Mouse (Mus musculus): ENCODE measurements around the gene Zg16. TPM values are rescaled to one million over a fixed set of nuclear protein-coding genes. Genes with fewer than 3 reads are reported as not detected.

The Zg16 gene
- polyA plus RNA-seq, 1 experiment from 2014 or later, result not detected

DNA sequence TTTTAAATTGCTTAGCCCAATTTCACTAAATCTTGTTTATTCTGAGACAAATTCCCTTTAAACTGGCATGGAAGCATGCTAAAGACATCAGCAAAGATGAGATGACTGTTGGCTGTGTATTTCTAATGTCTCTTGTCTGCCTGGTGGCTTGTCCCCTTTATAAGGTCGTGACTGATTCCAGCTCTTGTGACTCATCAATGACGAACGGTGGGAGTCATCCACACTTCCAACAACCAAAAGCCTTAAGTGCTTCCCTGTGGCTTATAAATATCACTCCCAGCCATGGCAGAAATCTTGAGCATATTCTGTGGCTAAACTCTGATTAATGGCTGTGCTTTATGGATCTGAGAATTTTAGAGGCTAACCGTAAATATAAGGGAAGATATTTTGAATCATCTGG, 20.8 kb downstream of the Zg16 start:
- Histone ChIP-seq H3K4me3 (ENCODE audit: low read depth, low read length) (no peak overlapping the region), H3K36me3 (ENCODE audit: control insufficient read depth, insufficient read depth, low read length) (no peaks in the 10 kb centered on the region), H3K4me1 (ENCODE audit: control insufficient read depth, insufficient read depth, low read length) (no peaks in the 10 kb centered on the region), H3K9me3 (ENCODE audit: control insufficient read depth, low read length) (no peaks in the 10 kb centered on the region), H3K27me3 (ENCODE audit: control insufficient read depth, insufficient read depth, low read length) (no peaks in the 10 kb centered on the region), H3K27ac (ENCODE audit: low read depth, low read length) (no peak overlapping the region), H3K4me2 (ENCODE audit: low read depth) (no peak overlapping the region), H3K9ac (ENCODE audit: low read length) (no peak overlapping the region)
- 77% methylated on average over 4 of the region's 4 CpGs for WGBS
- no peak for ATAC-seq (ENCODE audit: insufficient read depth, low FRiP score, low TSS enrichment)
- no peak for DNase-seq (ENCODE audit: low spot score)

- Histone ChIP-seq H3K9ac (ENCODE audit: low read length) (no peak overlapping the region), H3K27me3 (ENCODE audit: control insufficient read depth, insufficient read depth, low read length) (no peaks in the 10 kb centered on the region), H3K4me3 (ENCODE audit: low read depth, low read length) (no peak overlapping the region), H3K27ac (ENCODE audit: low read depth, low read length) (no peak overlapping the region), H3K4me2 (ENCODE audit: low read depth) (no peak overlapping the region), H3K4me1 (ENCODE audit: control insufficient read depth, insufficient read depth, low read length) (no peaks in the 10 kb centered on the region), H3K9me3 (ENCODE audit: control insufficient read depth, low read length) (no peaks in the 10 kb centered on the region), H3K36me3 (ENCODE audit: control insufficient read depth, insufficient read depth, low read length) (no peaks in the 10 kb centered on the region)
- no peak for DNase-seq (ENCODE audit: low spot score)
- 86% methylated on average over 6 of the region's 6 CpGs for WGBS
- ATAC-seq (ENCODE audit: insufficient read depth, low FRiP score, low TSS enrichment), result no peak
These were observed 21.6 kb downstream of the Zg16 start for GRCm38 (mm10) chr7:127065538-127065937.

DNA sequence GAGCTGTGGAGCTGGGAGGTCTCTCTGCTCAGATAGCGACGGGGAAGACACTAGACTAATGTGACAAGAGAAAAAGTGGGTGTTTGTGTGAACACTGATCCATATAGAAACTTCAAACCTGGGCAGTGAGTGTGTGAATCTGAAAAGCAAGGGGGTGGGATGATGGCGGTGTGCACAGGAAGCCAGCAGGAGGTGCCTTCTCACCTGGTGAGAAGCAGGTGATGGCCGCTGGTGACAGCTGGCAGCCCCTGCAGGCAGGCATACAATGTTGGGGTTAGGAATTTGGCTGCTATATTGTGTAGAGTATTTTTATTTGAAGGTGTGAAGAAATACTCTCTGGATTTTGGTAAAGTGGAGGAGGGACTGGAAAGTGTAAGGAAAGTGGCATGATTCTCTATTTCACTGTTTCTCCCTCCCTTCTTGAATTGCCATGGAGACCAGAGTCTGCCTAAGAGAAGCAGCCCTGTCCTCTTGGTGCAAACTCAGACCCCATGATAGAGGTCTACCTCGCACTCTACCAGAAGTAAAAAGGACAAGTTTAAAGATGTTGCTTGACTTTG, 32.0 kb downstream of the Zg16 start:
- DNase-seq (ENCODE audit: low spot score) (no peak), ATAC-seq (ENCODE audit: insufficient read depth, low FRiP score, low TSS enrichment) (no peak)
- H3K9ac ChIP-seq (ENCODE audit: low read length), result no peak overlapping the region
- H3K4me3 ChIP-seq (ENCODE audit: low read depth, low read length), result no peak overlapping the region
- no peaks in the 10 kb centered on the region for H3K4me1 ChIP-seq (ENCODE audit: control insufficient read depth, insufficient read depth, low read length)
- H3K9me3 ChIP-seq (ENCODE audit: control insufficient read depth, low read length), result no peaks in the 10 kb centered on the region
- H3K27me3 ChIP-seq (ENCODE audit: control insufficient read depth, insufficient read depth, low read length), result no peaks in the 10 kb centered on the region
- H3K36me3 ChIP-seq (ENCODE audit: control insufficient read depth, insufficient read depth, low read length), result no peaks in the 10 kb centered on the region
- H3K27ac ChIP-seq (ENCODE audit: low read depth, low read length), result no peak overlapping the region
- WGBS, result 73% methylated on average over 5 of the region's 5 CpGs
- no peak overlapping the region for H3K4me2 ChIP-seq (ENCODE audit: low read depth)

DNA sequence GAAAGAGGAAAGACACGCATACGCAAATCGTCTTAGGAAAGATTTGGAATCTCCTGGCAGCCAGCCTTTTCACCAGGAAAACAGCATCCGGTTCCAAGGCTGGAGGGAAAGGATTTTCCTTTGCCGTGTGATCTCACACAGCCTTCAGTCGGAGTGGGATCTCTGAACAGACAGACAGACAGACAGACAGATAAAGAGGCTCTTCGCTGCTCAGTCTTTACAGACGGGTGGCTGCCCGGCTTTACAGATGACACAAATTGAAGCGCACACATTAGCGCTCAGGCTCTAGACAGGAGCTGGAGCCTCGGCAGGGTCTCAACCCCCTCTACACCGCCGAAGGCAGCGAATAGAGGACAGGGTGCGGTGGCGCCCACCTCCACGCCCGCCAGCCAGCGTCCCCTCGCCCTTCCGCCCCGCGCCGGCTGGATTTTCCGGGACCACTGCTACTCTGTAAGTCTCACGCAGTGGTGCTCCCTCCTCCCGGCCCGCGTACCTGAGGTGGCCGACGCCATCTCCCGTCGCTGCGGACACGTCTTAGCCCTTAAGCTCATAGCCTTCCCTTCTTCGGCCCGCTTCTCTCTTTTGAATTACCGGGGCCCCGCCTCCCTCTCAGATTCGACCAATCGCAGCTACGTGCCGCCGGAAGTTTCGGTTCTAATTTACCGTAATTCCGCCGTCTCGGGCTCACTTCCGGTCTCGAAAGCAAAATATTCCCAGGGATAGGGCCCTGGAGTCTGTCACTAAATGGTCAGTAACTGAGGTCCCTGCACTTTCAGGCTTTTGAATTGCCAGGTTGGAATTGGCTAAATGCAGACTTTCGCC, 45.1 kb downstream of the Zg16 start, which contains the start of gene Kif22:
Gene Kif22 (minus strand): TSS at position 621 of the 822 bp plus-strand sequence.
- Histone ChIP-seq H3K9ac (ENCODE audit: low read length) (peak within 1 kb of the TSS; percentile 81), H3K4me3 (ENCODE audit: low read depth, low read length) (peak within 1 kb of the TSS; percentile 94), H3K27ac (ENCODE audit: low read depth, low read length) (0 out of 2 replicates have a peak within 1 kb of the TSS, but pooled peaks have one; percentile 17), H3K4me2 (ENCODE audit: low read depth) (peak within 1 kb of the TSS; percentile 85), H3K27me3 (ENCODE audit: control insufficient read depth, insufficient read depth, low read length) (no peaks in the 10 kb centered on the region), H3K4me1 (ENCODE audit: control insufficient read depth, insufficient read depth, low read length) (peaks cover 4% of the 10 kb centered on the region; the same call in 1 of the 2 replicates), H3K36me3 (ENCODE audit: control insufficient read depth, insufficient read depth, low read length) (no peaks in the 10 kb centered on the region), H3K9me3 (ENCODE audit: control insufficient read depth, low read length) (no peaks in the 10 kb centered on the region)
- DNase-seq (ENCODE audit: low spot score) (peak; percentile 90), ATAC-seq (ENCODE audit: insufficient read depth, low FRiP score, low TSS enrichment) (peak; percentile 81)
- under 1% methylated on average over 53 of the region's 53 CpGs for WGBS

DNA sequence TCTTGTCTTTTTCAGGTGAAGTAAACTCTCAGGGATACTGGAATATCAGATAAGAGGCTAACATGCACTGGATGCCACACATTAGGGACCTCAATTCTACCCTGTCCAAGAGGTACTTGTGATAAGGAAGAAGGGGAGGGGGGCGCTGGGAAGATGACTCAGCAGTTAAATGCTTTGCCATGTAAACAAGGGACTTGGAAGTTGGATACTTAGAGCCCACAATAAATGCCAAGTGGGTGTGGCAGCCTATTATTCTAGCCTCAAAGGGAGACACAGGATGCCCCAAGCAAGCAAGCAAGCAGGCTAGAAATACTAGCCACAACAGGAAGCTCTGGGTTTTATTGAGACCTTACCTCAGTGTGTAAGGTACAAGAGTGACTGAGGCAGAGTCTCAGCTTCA, 55.9 kb downstream of the Zg16 start:
- no peak overlapping the region for H3K4me3 ChIP-seq (ENCODE audit: low read depth, low read length)
- H3K9ac ChIP-seq (ENCODE audit: low read length), result no peak overlapping the region
- peaks cover 7% of the 10 kb centered on the region for H3K4me1 ChIP-seq (ENCODE audit: control insufficient read depth, insufficient read depth, low read length)
- H3K36me3 ChIP-seq (ENCODE audit: control insufficient read depth, insufficient read depth, low read length), result peaks cover 27% of the 10 kb centered on the region
- 60% methylated on average over 1 of the region's 1 CpGs for WGBS
- no peaks in the 10 kb centered on the region for H3K27me3 ChIP-seq (ENCODE audit: control insufficient read depth, insufficient read depth, low read length)
- H3K27ac ChIP-seq (ENCODE audit: low read depth, low read length), result no peak overlapping the region
- no peak overlapping the region for H3K4me2 ChIP-seq (ENCODE audit: low read depth)
- no peaks in the 10 kb centered on the region for H3K9me3 ChIP-seq (ENCODE audit: control insufficient read depth, low read length)
- DNase-seq (ENCODE audit: low spot score) (no peak), ATAC-seq (ENCODE audit: insufficient read depth, low FRiP score, low TSS enrichment) (no peak)

DNA sequence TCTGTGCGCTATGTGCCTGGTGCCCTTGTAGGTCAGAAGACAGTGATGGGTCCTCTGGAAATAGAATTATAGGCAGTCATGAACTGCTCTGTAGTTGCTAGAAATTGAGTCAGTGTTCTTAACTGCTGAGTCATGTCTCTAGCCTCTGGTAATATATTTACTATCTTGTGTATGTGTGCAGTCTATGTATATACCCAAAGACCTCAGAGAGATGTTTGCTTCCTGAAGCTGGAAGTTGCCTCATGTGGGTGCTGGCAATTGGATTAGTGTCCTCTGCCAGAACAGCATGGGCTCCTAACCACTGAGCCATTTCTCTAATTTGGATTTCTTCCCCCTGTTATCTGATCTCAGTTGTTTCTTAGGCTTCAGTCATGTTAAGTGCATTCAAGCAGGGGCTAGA, 57.0 kb downstream of the Zg16 start:
- DNase-seq (ENCODE audit: low spot score) (no peak), ATAC-seq (ENCODE audit: insufficient read depth, low FRiP score, low TSS enrichment) (no peak)
- WGBS, result 100% methylated on average over 1 of the region's 1 CpGs
- Histone ChIP-seq H3K4me1 (ENCODE audit: control insufficient read depth, insufficient read depth, low read length) (peaks cover 7% of the 10 kb centered on the region), H3K4me3 (ENCODE audit: low read depth, low read length) (no peak overlapping the region), H3K4me2 (ENCODE audit: low read depth) (no peak overlapping the region), H3K9me3 (ENCODE audit: control insufficient read depth, low read length) (no peaks in the 10 kb centered on the region), H3K9ac (ENCODE audit: low read length) (no peak overlapping the region), H3K36me3 (ENCODE audit: control insufficient read depth, insufficient read depth, low read length) (peaks cover 27% of the 10 kb centered on the region), H3K27ac (ENCODE audit: low read depth, low read length) (no peak overlapping the region), H3K27me3 (ENCODE audit: control insufficient read depth, insufficient read depth, low read length) (no peaks in the 10 kb centered on the region)

DNA sequence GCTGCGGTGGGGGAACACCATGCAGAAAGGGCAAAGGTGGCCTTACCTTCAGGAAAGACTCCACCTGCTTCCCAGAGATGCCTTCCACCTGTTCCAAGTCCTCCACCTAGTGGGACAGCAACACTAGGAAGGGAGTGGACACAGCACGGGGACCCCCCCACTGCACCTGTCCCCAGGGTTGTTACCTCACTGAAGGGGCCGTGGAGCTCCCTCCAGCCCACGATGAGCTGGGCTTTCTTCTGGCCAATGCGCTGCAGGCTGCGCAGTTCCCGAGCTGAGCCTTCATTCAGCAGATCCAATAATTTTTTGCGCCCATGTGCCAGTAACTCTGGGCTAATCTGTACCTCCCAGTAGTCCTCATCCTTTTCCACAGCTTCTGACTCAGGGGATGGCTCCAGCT, 59.2 kb downstream of the Zg16 start:
- 78% methylated on average over 8 of the region's 8 CpGs for WGBS
- peaks cover 23% of the 10 kb centered on the region for H3K36me3 ChIP-seq (ENCODE audit: control insufficient read depth, insufficient read depth, low read length)
- no peaks in the 10 kb centered on the region for H3K27me3 ChIP-seq (ENCODE audit: control insufficient read depth, insufficient read depth, low read length)
- DNase-seq (ENCODE audit: low spot score) (no peak), ATAC-seq (ENCODE audit: insufficient read depth, low FRiP score, low TSS enrichment) (peak; percentile 5; the same call in 1 of the 2 replicates)
- peak overlapping the region; percentile 26 for H3K9ac ChIP-seq (ENCODE audit: low read length)
- H3K4me2 ChIP-seq (ENCODE audit: low read depth), result peak overlapping the region; percentile 42
- peak overlapping the region; percentile 63 for H3K27ac ChIP-seq (ENCODE audit: low read depth, low read length)
- peak overlapping the region; percentile 99 for H3K4me3 ChIP-seq (ENCODE audit: low read depth, low read length)
- H3K4me1 ChIP-seq (ENCODE audit: control insufficient read depth, insufficient read depth, low read length), result peaks cover 29% of the 10 kb centered on the region
- no peaks in the 10 kb centered on the region for H3K9me3 ChIP-seq (ENCODE audit: control insufficient read depth, low read length)

DNA sequence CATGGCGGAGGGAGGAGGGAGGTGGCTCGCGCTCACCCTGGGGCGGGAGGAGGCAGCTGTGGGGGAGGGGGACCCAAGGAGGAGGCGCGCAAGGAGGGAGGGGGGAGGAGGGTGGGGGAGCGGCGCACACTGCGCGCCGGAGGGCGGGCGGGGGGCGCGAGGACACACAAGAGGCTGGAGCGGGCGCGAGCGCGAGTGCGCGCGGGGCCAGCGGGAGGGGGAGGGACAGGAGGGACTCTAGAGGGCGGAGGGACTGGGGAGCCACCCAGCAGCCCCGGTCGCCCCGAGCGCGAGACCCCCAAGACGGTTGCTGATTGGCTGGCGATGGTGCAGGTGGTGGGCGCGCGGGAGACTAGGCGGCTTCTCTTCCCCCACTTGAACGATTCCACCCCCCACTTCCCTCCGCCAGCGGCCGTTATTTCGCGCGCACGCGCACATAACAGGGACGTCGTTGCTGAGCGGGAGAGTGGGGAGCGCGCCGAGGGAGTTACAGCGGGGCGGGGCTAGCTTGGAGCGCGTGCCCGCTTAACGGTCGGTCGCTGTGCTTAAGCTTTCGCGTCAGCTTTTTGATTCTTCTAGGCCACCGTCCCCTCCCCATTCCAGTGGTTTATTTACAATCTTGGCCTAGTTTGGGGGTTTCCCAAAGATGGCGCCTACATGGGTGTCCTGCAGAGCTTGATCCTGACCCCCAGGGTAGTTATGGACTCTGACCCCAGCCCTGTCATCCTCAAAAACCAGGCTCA, 60.0 kb downstream of the Zg16 start, which contains the start of gene Maz:
Gene Maz (minus strand): TSS at position 54 of the 743 bp plus-strand sequence.
- Histone ChIP-seq H3K9me3 (ENCODE audit: control insufficient read depth, low read length) (no peaks in the 10 kb centered on the region), H3K4me1 (ENCODE audit: control insufficient read depth, insufficient read depth, low read length) (peaks cover 34% of the 10 kb centered on the region), H3K9ac (ENCODE audit: low read length) (peak within 1 kb of the TSS; percentile 99), H3K4me3 (ENCODE audit: low read depth, low read length) (peak within 1 kb of the TSS; percentile 99), H3K27ac (ENCODE audit: low read depth, low read length) (peak within 1 kb of the TSS; percentile 99), H3K27me3 (ENCODE audit: control insufficient read depth, insufficient read depth, low read length) (no peaks in the 10 kb centered on the region), H3K36me3 (ENCODE audit: control insufficient read depth, insufficient read depth, low read length) (peaks cover 23% of the 10 kb centered on the region), H3K4me2 (ENCODE audit: low read depth) (peak within 1 kb of the TSS; percentile 98)
- ATAC-seq (ENCODE audit: insufficient read depth, low FRiP score, low TSS enrichment), result peak; percentile 88
- WGBS, result 2% methylated on average over 34 of the region's 63 CpGs
- peak; percentile 100 for DNase-seq (ENCODE audit: low spot score)

Measured in neural tube, embryonic 11.5 days (tissue).